Mouse (Mus musculus) kidney, postnatal 10 days (tissue): ENCODE measurements around the gene Fam241a.

ENCODE experiments used
- DNase-seq: peaks from one replicate; pipeline ENCODE4 v3.0.0; 2021; ENCODE audit warnings: mixed read lengths

Gene Fam241a

GRCm38 (mm10) chr3:127875059-127875458 lies 21.1 kb downstream of the Fam241a start:
- DNase-seq = no peak

DNA sequence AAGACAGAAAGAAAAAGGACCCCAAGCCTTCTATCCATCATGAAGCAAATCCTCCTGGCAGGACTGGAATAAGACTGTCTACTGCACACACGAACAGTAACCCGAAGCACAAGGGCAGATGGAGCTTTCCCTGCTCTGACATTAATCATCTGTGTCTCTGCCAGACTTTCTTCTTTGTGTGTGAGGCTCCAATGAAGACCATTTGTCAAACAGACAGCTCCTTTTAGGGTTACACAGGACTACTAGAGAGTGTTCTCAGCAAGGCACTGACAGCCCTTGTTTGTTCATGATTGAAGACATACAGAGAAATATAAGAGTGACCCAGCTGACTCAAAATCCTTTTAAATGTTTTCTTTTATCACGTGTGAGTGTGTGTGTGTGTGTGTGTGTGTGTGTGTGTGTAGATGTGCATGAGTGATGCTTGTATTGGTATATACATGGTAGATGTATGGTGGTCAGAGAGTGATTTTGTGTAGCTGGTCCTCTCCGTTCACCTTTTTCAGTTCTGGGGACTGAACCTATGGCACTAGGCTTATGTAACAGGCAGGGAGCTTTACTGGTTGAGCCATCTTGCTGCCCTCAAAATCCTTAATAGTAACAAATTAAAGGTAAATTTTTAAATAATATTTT lies 21.8 kb downstream of the Fam241a start:
- DNase-seq = no peak

DNA sequence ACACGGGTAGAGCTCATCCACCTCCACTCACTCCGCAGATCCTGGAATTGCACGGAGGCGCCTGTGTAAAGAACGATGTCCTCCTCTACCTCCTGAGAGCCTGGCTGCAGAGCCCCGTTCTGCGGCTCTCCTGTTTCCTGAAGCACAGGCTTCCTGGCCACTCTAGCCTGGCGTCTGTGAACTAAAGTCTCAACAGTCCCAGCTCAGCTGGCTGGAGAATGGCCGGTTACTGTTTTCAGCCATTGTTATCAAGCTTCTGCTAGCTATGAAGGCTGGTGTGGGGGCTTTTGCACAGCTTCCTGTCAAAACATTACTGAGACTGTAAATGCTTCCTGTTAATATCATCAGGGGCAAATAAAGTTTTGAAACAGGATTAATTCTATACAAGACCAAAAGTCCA lies 24.5 kb downstream of the Fam241a start:
- peak; percentile 19 for DNase-seq

DNA sequence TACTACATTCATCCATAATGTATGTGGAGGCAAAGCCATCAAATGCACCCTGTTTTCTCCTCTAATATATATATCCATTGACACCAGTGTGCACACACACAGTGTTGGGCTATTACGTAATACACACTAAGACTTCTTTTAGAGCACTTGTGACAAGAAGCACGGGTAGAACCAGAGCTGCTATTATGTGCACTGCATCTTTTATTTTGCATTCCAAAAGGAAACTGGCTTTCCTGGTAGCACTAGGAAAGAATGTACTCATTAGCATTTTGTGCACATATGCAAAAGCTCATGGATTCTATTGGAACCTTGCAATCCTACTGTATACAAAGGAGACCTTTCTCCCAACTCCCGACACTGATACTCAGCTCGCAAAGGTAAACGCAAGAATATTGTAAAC lies 27.2 kb downstream of the Fam241a start:
- DNase-seq = no peak

- no peak for DNase-seq
Measured at GRCm38 (mm10) chr3:127868046-127868758, 27.9 kb downstream of the Fam241a start.

GRCm38 (mm10) chr3:127864242-127864641 lies 31.9 kb downstream of the Fam241a start:
- DNase-seq = no peak

- no peak for DNase-seq
Measured at GRCm38 (mm10) chr3:127863571-127863970, 32.6 kb downstream of the Fam241a start.

- DNase-seq = no peak
Measured at GRCm38 (mm10) chr3:127862479-127862878, 33.6 kb downstream of the Fam241a start.

DNA sequence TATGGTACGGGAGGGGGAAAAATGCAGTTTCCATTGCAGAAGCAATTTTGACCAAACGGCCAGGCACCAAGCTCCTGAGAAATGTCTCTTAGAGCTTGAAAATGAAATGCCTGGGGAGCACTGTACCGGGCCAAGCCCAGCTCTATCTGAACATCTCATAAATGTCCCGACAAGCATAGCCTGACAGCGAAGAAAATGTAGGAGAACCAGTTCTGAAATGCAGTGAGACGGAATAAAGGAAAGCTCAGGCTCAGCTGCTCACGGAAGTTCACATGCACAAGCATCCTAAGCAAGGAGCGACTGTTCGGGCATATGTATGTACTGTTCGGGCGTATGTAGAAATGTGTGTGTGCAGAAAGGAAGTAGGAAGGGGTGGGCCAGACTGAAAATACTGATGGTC lies 34.8 kb downstream of the Fam241a start:
- DNase-seq = no peak

DNA sequence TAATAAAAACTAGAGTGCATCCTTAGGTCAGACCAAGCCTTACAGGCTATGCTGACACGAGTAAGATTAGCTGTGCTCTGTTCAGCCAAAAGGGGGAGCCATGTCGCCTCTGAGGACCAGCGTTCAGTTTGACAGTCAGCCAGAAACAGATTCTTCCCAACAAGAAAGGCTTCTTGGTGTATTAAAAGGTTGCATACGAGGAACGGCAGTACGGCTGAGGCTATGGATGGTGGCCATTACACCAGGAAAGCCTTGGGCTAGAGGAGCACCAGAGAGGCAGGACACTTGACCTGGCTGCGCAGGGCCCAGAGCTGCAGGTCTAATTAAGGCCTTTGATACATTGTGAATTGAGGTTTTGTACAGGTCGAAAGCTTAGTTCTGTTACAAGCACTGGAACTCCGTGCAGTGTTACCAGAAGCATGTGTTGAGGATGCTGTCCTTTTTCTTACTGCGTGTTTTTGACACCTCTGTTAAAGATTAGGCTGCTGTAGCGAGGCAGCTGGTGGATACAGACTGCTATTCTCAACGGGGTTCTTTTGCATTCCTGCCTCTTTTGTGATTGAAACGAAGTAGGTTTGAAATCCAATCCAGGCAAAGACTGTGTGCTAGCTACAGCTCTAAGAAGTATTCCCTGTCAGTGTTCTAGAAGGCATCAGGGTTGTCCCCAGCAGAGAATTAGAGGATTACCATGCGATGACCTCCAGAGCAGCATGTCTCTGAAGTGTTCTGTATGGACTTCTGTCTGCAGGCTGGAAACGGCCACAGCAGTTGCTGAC lies 42.5 kb downstream of the Fam241a start:
- peak; percentile 86 for DNase-seq

- no peak for DNase-seq
Measured at GRCm38 (mm10) chr3:127852722-127853121, 43.4 kb downstream of the Fam241a start.

DNA sequence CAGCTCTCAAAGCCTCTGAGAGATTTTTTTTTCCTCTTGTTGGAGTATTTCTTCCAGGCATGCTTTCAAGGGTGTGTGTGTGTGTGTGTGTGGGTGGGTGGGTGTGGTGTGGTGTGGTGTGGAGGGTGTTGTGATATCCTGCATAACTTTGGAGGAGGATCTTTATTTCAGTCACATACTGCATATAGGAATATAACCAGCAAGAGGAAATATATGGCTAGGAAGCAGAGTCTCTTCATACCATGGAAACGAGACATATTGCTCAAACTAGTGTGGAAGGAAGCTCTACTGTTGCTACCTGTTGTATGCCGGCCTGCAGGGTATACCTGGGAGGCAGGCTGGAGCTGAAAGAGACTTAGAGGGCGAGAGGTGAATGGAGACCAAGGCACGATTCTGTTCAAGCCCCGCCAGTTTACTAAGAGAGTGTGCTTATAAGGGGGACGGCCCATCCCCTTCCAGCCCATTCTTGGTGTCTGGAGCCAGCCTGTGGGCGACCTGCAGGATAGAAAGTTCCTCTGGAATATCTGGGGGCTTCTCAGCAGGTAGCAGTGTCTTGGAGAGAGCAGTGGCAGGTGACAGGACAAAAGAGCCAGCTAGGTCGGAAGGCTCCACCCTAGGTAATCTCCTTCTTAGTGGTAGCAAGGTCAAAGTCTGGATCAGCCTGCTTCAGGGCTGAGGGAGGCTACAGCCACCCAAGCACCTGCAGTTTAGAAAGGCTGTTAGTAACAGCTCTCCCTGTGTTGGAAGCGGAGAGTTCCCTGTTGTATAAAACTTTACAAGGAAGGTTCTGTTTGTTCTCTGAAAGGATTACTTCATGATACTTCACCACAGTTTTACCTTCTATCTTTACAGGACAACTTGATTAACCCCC lies 45.1 kb downstream of the Fam241a start:
- DNase-seq = no peak

GRCm38 (mm10) chr3:127849922-127850321 lies 46.2 kb downstream of the Fam241a start:
- DNase-seq = no peak

GRCm38 (mm10) chr3:127848088-127848808 lies 47.9 kb downstream of the Fam241a start:
- DNase-seq = peak; percentile 32

DNA sequence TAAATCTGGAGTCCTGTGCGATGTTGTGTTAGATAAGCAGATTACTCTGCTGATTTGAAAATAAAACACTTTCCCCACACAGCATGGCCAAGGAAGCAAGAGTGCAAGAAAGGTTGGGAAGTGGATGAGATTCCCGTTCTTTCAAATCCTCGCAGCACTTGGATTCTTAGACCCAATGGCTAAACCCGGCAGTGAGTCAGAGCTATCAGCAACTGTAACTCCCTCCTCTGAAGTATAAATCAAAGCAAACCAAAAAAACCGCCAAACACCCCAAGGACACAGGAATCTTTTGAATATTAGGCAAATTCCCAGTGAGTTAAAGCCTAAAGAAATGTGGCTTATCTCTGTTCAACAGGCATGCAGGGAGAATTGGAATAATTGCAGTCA lies 52.2 kb downstream of the Fam241a start:
- DNase-seq = no peak

- DNase-seq = no peak
Measured at GRCm38 (mm10) chr3:127843324-127843940, 52.7 kb downstream of the Fam241a start.

DNA sequence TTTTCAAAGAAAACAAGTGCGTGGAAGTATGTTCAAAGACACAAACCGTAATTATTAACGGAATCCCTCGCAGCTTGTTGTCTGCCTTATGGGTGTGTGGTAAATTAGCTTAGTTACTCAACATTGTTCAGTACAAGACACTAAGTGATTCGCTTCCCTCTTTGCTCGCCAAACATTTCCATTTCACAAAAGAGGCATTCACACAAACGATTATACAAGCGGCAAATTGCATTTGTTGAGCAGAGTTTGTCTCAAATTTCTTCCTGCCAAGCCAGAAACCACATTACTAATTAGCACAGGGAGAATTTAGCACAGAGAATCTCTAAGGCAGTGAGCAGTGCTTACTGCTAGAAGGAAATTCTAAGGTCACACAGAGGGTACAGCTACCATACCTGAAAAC lies 54.2 kb downstream of the Fam241a start:
- no peak for DNase-seq

GRCm38 (mm10) chr3:127837972-127838644 lies 58.0 kb downstream of the Fam241a start:
- DNase-seq = no peak

GRCm38 (mm10) chr3:127837154-127837865 lies 58.8 kb downstream of the Fam241a start, which contains the start of gene Ap1ar:
Ap1ar (minus strand) TSS chr3:127837523.
- peak; percentile 98 for DNase-seq

- DNase-seq = no peak
Measured at GRCm38 (mm10) chr3:127836798-127837153, 59.3 kb downstream of the Fam241a start.
